Mouse (Mus musculus) liver, embryonic 14.5 days (tissue): Measurements from ENCODE around the gene Gas6. TPM values are rescaled to one million over a fixed set of nuclear protein-coding genes. Genes with fewer than 3 reads are reported as not detected.

Source experiments
- ATAC-seq: fragments of 200-750 bp; cut with Nextera tagmentation; 2 replicates; pipeline ENCODE4 v1.8.0; 2017; ENCODE audit warnings: moderate number of reproducible peaks, mild to moderate bottlenecking, moderate library complexity; ENCODE audit not compliant: insufficient read depth
- DNase-seq, 3 experiments: peaks; one replicate each; pipeline ENCODE4 v3.0.0-alpha.2; 2012 to 2013; ENCODE audit warnings: low read depth in 3 of 3, low spot score in 3 of 3
- H3K27ac ChIP-seq: fragments of 300-500 bp; sonication (generic); 2 replicates; pipeline ENCODE4 v1.5.1; 2014; ENCODE audit warnings: moderate library complexity, mild to moderate bottlenecking, control low read depth, inconsistent platforms
- H3K27me3 ChIP-seq: fragments of 300-500 bp; sonication (generic); 2 replicates; pipeline ENCODE4 v1.6.1; 2014; ENCODE audit warnings: mild to moderate bottlenecking, low read length, moderate library complexity; ENCODE audit not compliant: control insufficient read depth, insufficient read depth
- H3K36me3 ChIP-seq: fragments of 300-500 bp; sonication (generic); replicated peaks from 2 replicates; pipeline ENCODE4 v1.6.1; 2014; ENCODE audit warnings: low read depth; ENCODE audit not compliant: control insufficient read depth, insufficient read depth
- H3K4me1 ChIP-seq, 2 experiments: fragments of 200-500 bp in 1 of 2; fragments of 300-500 bp in 1 of 2; sonication (generic) in 1 of 2; replicated peaks; 2 replicates each; pipeline ENCODE4 v1.6.1; 2012 to 2014; ENCODE audit warnings: antibody characterized with exemption in 1 of 2, inconsistent platforms in 1 of 2, low read length in 1 of 2; ENCODE audit not compliant: control insufficient read depth in 2 of 2, insufficient read depth in 2 of 2
- H3K4me2 ChIP-seq: fragments of 300-500 bp; sonication (generic); 2 replicates; pipeline ENCODE4 v1.6.1; 2014; ENCODE audit warnings: low read depth, mild to moderate bottlenecking, control low read depth, moderate library complexity
- H3K4me3 ChIP-seq, 2 experiments: fragments of 200-500 bp in 1 of 2; fragments of 300-500 bp in 1 of 2; sonication (generic) in 1 of 2; 2 replicates each; pipeline ENCODE4 v1.5.1; 2012 to 2014; ENCODE audit warnings: low read depth in 2 of 2, low read length in 2 of 2, mild to moderate bottlenecking in 2 of 2, control low read depth in 1 of 2, inconsistent platforms in 1 of 2, moderate library complexity in 1 of 2; ENCODE audit not compliant: insufficient read depth in 1 of 2
- H3K9ac ChIP-seq: fragments of 300-500 bp; sonication (generic); replicated peaks from 2 replicates; pipeline ENCODE4 v1.6.1; 2014; ENCODE audit warnings: mild to moderate bottlenecking, control low read depth, moderate library complexity
- H3K9me3 ChIP-seq: fragments of 300-500 bp; sonication (generic); 2 replicates; pipeline ENCODE4 v1.6.1; 2016; ENCODE audit warnings: low read length, mixed read lengths; ENCODE audit not compliant: control insufficient read depth
- CTCF ChIP-seq: IDR thresholded peaks from 2 replicates; pipeline ENCODE4 v1.5.1; 2016; ENCODE audit warnings: antibody characterized with exemption, low read depth, control low read depth
- EP300 ChIP-seq: IDR thresholded peaks from 2 replicates; pipeline ENCODE4 v1.6.1; 2016; ENCODE audit warnings: antibody characterized with exemption, low read depth
- WGBS: fragments of 180-500 bp; shearing (Covaris S2); extraction: QIAGEN DNeasy Blood & Tissue Kit; methylation state at CpG from one replicate; pipeline ENCODE4 v1.1.7; 2014; ENCODE audit not compliant: insufficient replicate concordance; 5-methylcytosine and 5-hydroxymethylcytosine counted together
- polyA plus RNA-seq, 2 experiments: library from polyadenylated mRNA; depleted of rRNA in 1 of 2; stranded (reverse) in 1 of 2; unstranded in 1 of 2; fragments of >200 nt; fragmentation: Nextera tagmentation in 1 of 2; extraction: Ambion mirVana in 1 of 2; gene quantifications; 2 replicates each; pipeline versions ENCODE4 v1.2.1 to v1.2.3; 2012 to 2014

Gas6 gene
- polyA plus RNA-seq, 2 experiments: 2.2 to 2.7 TPM

DNA sequence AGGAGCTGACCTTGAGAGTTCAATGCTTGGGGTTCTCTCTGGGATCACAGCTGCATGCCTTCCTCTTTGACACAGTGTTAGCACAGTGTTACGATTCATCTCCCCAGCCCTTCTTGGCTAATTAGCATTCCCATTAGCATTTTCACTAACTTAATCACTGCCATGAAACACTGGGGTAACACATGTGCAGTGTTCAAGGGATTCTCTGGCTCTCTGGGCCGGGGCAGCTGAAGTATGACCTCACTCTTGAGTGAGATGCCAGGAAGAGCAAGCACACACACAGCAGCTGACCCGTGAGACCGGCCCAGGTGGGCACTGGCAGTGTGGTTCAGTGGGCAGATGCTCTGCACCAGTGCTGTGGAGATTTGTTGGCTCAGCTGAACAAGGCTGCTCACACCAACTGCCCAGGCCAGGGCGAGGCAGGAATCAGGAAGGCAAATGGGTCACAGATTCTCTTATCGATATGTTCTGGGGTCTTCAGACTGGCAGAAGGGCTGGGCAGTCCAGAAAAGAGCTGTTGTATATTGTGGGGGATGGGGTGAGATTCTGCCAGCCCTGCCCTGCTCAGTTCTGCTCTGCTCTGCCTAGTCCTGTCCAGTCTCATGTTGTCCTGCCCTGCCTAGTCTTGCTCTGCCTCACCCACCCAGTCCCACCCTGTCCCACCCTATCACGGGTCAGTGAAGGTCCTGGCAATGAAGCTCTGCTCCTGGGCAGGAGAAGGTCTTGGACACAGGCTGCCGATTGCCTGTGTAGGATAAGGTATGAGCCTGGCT lies 39.8 kb downstream of the Gas6 start:
- DNase-seq (no peak), ATAC-seq (no peak)
- no peak overlapping the region for H3K9ac ChIP-seq
- TF ChIP-seq CTCF (no peak), EP300 (no peak)
- no peak overlapping the region for H3K4me3 ChIP-seq
- H3K4me2 ChIP-seq: no peak overlapping the region
- no peaks in the 10 kb centered on the region for H3K36me3 ChIP-seq
- H3K4me1 ChIP-seq: 0 out of 4 replicates have a peak, but pooled peaks cover 0 to 2% of the 10 kb centered on the region in 2 experiments
- H3K9me3 ChIP-seq: no peaks in the 10 kb centered on the region
- H3K27ac ChIP-seq: no peak overlapping the region
- WGBS: 59% methylated on average over 8 of the region's 8 CpGs
- no peaks in the 10 kb centered on the region for H3K27me3 ChIP-seq

DNA sequence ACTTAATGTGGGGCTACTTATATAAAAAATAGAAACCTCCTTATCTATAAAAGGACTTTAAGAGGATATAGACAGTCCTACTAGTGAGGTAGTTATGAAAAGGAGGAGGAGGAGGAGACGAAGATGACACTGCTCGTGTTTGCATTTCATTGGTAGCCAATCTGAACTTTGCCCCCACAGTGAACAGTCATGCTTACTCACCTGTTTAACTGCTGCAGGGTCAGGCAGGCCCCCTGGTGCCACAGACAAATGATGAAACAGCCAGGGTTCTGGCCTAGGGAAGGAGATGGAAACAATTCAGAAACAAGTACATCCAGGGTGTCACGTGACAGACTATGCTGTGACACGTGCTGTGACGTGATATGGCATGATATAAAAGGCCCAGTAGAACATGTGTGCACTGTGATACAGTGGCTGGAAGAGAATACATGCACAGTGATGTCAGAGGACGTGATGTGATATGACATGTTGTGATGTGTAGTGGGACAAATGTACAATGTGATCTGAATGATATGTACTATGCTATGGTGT lies 42.5 kb downstream of the Gas6 start:
- no peaks in the 10 kb centered on the region for H3K36me3 ChIP-seq
- no peak overlapping the region for H3K4me3 ChIP-seq
- H3K9me3 ChIP-seq: no peaks in the 10 kb centered on the region
- DNase-seq: no peak
- H3K4me1 ChIP-seq: 0 out of 4 replicates have a peak, but pooled peaks cover 0 to 2% of the 10 kb centered on the region in 2 experiments
- H3K27me3 ChIP-seq: no peaks in the 10 kb centered on the region
- H3K27ac ChIP-seq: no peak overlapping the region
- no peak for ATAC-seq
- H3K4me2 ChIP-seq: no peak overlapping the region
- whole genome bisulfite sequencing: 46% methylated on average over 6 of the region's 6 CpGs
- no peak overlapping the region for H3K9ac ChIP-seq
- TF ChIP-seq EP300 (no peak), CTCF (no peak)

DNA sequence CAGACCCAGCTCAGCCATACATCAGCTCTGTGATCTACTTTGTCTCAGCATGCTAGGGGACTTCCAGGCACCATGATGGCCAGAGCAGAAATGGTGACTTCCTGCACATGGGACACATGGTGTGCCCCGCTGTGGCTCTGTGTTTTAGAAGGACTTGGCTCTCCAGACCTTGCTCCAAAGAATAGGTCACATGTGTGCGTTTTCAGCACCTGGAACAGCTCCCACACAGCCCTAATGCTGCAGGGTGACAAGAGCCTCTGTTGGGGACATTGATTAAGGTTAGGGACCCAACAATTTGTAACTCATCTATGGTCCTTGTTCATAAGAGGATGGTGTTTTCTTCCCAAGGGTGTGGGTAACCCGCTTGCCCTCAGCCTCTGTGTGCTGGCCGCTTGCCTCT lies 46.1 kb downstream of the Gas6 start:
- H3K4me1 ChIP-seq: 0 out of 4 replicates have a peak, but pooled peaks cover 0 to 2% of the 10 kb centered on the region in 2 experiments
- WGBS: 33% methylated on average over 4 of the region's 4 CpGs
- no peaks in the 10 kb centered on the region for H3K27me3 ChIP-seq
- H3K9me3 ChIP-seq: no peaks in the 10 kb centered on the region
- no peak overlapping the region for H3K9ac ChIP-seq
- ATAC-seq (no peak), DNase-seq (peak in 2 of 3 experiments; percentile 5 to 6)
- H3K4me3 ChIP-seq: no peak overlapping the region
- no peak overlapping the region for H3K4me2 ChIP-seq
- no peak overlapping the region for H3K27ac ChIP-seq
- TF ChIP-seq EP300: no peak
- TF ChIP-seq CTCF: no peak
- no peaks in the 10 kb centered on the region for H3K36me3 ChIP-seq

DNA sequence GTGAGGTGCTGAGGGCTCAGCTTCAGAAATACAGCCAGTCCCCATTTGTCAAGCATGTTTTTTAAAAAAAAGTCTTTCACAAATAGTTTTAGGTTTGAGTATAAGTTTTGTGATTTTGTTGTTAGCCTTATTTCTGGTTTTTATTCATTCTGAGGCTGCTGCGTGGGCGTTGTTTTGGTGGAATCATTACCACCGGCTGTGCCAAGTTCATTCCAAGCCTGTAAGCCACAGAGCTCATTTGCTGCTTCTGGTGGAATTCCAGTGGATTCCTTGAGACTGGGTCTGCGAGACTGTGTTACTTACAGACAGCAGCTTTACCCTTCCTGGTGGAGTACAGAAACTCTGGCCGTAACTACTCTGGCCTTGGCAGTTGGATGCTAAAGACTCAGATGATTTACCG lies 47.8 kb downstream of the Gas6 start:
- Histone ChIP-seq H3K4me3 (no peak overlapping the region), H3K36me3 (no peaks in the 10 kb centered on the region), H3K9me3 (no peaks in the 10 kb centered on the region), H3K4me2 (no peak overlapping the region), H3K27ac (no peak overlapping the region), H3K4me1 (no peaks in the 10 kb centered on the region), H3K27me3 (no peaks in the 10 kb centered on the region), H3K9ac (no peak overlapping the region)
- ATAC-seq: no peak
- TF ChIP-seq CTCF: no peak
- no peak for TF ChIP-seq EP300
- DNase-seq: no peak
- WGBS: 66% methylated on average over 6 of the region's 6 CpGs

DNA sequence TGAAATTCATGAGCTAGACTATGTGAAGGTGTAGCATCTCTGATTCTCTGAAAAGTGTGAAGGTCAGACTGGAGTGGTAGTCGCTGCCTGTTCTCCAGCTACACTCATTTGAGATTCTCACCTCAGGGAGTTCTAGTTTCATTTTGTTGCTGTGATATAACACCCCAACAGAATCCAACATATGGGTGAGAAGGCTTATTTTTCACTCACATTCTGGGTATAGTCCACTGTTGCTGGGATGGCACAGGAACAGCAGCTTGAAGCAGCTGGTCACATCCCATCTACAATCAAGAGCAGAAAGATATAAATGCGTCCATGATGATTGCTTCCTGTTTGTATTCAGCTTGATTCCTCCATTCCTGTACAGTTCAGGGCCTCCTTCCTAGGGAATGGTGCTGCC lies 52.1 kb downstream of the Gas6 start:
- Histone ChIP-seq H3K27ac (no peak overlapping the region), H3K9ac (no peak overlapping the region), H3K36me3 (no peaks in the 10 kb centered on the region), H3K9me3 (no peaks in the 10 kb centered on the region), H3K27me3 (no peaks in the 10 kb centered on the region), H3K4me3 (no peak overlapping the region), H3K4me2 (no peak overlapping the region), H3K4me1 (no peaks in the 10 kb centered on the region)
- no peak for DNase-seq
- no peak for ATAC-seq
- 69% methylated on average over 2 of the region's 2 CpGs for WGBS
- TF ChIP-seq CTCF (no peak), EP300 (no peak)
